Mouse (Mus musculus) right cerebral cortex, postnatal 10 days (tissue): ENCODE results near the gene Nfe2l3.

ENCODE experiments used
- DNase-seq, 2 experiments: peaks; one replicate each; pipeline ENCODE4 v3.0.0; 2021; ENCODE audit warnings: low spot score in 2 of 2

Nfe2l3 gene

GRCm38 (mm10) chr6:51442191-51442835 lies 9.8 kb downstream of the Nfe2l3 start:
- no peak for DNase-seq

GRCm38 (mm10) chr6:51452927-51453503 lies 20.5 kb downstream of the Nfe2l3 start:
- DNase-seq, result no peak

DNA sequence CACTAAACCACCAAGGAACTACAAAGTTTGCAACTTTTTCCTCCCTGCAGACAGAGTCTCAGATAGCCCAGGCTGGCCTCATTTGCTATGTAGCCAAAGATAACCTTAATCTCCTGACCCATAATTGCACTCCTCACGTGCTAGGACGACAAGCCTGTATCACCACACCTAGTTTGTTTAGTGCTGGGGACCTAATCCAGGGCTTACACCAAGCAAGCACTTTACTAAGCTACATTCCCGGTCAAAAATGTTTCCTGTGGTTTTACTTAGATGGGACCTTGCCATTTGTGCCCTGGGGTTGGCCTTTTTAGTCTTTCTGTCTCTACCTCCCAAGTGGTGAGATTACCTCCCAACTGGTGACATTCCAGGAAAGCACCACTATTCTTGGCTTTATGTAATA lies 22.5 kb downstream of the Nfe2l3 start:
- no peak for DNase-seq

DNA sequence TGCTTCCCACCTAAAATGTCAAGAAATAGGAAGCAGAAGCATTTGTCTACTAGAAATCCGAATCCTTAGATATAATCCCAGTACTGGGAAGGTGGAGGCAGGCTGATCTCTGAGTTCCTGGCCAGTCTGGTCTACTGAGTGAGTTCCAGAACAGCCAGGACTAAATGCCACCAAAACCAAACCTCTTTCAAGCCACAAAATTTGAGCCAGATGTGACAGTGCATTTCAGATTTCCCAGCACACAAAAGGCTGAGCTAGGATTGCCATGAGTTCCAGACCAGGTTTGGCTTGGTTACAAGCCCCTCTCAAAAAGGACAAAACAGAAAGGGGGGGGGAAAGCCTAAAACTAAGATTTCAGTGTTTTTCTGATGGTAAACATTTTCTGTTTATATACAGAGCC lies 23.7 kb downstream of the Nfe2l3 start:
- no peak for DNase-seq

DNA sequence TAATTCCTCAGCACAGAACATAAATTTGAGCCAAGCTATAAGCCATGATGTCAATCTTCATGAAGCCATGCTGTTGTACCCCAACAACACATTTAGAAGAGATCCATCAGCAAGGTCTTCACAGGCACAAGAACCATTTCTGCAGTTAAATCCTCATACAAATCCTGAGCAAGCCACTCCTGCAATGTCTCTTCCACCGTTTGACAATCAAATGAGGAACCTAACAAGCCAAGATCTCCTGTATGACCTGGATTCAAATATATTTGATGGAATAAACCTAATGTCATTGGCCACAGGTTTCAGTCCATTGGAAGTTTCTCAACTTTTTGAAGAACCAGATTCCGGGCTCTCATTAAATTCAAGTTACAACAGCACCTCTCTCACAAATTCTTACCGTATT lies 24.8 kb downstream of the Nfe2l3 start:
- no peak for DNase-seq

DNA sequence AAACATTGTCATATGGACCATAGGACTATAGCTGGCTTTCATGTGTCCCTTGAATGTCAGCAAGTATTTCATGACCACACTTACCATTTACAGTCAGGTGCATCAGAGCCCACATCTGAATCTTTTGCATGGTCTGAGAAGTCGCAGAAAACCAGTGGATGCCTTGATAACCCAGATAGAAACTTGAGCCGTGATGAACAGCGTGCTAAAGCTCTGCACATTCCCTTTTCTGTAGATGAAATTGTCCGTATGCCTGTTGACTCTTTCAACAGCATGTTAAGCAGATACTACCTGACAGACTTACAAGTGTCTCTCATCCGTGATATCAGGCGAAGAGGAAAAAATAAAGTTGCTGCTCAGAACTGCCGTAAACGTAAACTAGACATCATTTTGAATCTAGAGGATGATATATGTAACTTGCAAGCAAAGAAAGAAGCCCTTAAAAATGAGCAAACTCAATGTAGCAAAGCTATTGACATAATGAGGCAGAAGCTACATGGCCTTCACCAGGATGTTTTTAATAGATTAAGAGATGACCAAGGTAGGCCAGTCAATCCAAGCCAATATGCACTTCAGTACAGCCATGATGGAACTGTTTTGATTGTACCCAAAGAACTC lies 25.4 kb downstream of the Nfe2l3 start:
- no peak for DNase-seq

- DNase-seq, result no peak
Observed at GRCm38 (mm10) chr6:51458925-51459312, 26.4 kb downstream of the Nfe2l3 start.

DNA sequence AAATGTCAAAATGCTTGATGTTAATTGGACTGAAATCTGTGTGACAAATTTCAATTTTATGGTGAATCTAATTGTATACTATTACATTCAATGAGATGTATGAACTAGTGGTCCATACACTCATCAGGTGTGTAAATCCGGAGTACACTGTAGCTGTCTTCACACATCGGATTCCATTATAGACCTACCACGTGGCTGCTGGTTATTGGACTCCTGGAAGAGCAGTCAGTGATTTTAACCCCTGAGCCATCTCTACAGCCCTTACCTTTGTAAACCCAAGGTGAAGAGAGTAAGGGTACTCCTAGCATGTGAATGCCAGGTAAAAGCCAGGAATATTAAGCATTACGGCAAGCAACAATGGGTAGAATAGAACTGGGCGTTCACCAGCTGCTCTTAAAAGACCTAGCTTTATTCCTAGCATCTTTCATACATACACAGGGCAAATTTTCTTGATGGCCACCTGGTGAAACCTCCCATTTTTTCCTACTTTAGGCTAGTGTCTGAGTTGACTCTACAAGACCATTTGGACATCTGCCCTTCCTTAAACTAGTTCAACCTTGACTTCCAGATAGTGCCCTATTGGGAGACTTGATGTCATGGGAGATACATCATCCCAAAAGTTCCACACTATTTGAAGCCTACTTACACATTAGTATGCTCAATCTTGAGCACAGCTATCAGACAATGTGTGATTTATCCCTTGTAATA lies 27.0 kb downstream of the Nfe2l3 start:
- DNase-seq, result no peak

- DNase-seq, result no peak
Observed at GRCm38 (mm10) chr6:51460021-51460360, 27.5 kb downstream of the Nfe2l3 start.

DNA sequence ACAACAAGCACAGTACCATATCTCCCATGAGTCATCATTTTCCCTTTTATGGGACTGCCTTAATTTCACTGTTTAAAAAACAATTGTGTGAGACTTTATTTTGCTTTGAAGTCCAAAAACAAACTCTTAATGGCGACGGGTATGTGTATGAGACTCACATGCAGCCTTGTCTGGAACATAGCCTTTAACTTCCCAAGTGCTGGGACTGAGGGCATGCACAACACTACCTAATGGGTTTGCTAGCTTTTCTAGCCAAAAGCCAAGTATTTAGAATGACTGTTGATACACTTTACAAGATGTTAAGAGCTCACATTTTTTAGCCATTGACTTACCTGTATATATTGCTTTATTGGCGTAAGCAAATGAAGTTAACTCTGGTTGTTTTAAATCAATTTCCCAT lies 27.9 kb downstream of the Nfe2l3 start:
- no peak for DNase-seq

DNA sequence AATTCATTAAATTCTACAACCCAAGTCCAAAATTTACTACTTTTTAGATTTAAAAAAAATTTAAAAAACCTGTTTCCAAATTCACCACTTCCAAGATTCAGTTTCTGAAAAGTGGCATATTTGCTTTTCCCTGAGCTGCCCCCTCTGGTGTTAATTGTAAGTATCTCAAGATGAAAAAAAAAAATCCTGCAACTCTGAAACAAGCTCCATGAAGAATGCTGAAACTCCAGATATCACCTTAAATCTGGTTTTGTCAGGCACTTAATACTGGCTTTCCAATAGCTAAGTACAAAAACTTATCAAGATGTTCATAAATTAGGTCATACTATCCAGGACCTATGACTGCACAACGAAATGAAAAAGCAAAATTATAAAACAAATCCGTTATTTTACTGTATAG lies 35.2 kb downstream of the Nfe2l3 start:
- DNase-seq, result no peak

GRCm38 (mm10) chr6:51468891-51469561 lies 36.6 kb downstream of the Nfe2l3 start:
- peak; percentile 79 to 80 for DNase-seq

DNA sequence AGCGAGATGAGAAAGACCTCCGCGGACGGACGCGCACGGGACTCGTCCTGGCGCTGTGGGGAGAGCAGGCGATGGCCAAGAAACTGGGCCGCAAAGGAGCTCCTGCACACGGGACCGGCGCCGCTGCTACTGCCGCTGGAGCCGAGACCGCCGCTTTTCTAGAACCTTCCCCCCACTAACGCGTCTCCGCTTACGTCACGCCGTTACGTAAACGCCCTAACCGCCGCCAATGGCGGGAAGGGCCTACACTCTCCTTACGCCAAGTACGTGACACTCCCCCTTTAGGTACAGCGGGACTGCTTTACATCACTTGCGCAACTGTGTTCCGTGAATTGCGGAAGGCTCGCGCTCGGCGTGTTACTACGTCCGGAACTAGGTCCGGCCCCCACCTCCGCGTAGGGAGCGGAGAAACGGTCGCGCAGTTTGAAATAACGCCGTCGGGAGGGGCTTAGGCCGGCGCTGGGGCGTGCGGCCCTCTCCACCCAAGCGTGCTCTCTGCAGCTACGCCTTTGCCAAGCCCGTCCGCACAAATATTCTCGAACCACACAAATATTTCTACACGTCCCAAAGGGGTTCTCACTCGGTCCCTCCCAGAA lies 37.3 kb downstream of the Nfe2l3 start, which contains the start of gene Hnrnpa2b1:
Hnrnpa2b1 (minus strand) TSS at position 180 of the 596 bp plus-strand sequence.
- DNase-seq, result peak; percentile 98

DNA sequence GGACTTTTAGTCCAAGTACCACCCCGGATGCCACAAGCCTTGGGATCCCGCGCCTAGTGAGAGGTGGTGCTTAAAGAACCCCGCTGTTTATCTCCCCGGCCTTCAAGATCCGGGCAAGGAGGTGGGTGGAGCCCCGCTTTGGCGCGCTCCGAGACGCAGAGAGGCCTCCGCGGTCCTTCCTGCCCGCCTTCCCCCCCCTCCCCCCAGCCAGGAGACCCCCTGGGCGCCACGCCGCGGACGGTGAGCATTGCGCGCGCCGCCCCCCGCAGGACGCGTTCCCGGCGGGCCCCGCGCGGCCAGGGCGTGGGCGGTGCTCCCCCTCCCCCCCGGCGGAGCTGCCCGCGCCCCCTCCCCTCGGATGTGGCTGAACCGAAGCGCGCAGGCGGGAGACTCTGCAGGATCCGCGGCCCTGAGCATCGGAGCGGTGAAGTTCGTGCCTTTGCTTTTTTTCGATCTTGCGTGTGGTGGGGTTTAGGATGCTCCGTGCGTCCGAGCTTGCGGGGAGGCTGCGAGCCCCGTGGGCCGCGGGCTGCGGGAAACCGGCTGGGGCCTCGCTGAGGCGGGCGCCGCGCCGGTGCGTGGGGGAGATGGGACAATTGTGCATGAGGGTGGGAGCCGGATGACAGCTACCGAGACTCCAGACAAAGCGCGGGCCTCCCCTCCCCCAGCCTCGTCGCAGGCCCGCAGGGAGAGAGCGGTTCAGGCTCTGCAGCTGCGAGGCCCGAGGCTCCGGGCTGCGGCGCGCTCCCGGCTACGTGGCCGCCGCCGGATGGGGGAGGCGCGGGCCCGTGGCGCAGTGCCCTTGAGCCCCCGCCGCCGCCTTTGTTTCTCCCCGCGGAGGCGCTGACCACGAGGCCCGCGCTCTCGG lies 38.1 kb downstream of the Nfe2l3 start, which contains the start of gene Cbx3:
Cbx3 (plus strand) TSS at position 50 of the 868 bp plus-strand sequence.
- peak; percentile 92 to 93 for DNase-seq

- no peak for DNase-seq
Observed at GRCm38 (mm10) chr6:51471179-51471505, 38.7 kb downstream of the Nfe2l3 start.

- DNase-seq, result no peak
Observed at GRCm38 (mm10) chr6:51471782-51472181, 39.3 kb downstream of the Nfe2l3 start.

GRCm38 (mm10) chr6:51472213-51472612 lies 39.7 kb downstream of the Nfe2l3 start:
- no peak for DNase-seq

DNA sequence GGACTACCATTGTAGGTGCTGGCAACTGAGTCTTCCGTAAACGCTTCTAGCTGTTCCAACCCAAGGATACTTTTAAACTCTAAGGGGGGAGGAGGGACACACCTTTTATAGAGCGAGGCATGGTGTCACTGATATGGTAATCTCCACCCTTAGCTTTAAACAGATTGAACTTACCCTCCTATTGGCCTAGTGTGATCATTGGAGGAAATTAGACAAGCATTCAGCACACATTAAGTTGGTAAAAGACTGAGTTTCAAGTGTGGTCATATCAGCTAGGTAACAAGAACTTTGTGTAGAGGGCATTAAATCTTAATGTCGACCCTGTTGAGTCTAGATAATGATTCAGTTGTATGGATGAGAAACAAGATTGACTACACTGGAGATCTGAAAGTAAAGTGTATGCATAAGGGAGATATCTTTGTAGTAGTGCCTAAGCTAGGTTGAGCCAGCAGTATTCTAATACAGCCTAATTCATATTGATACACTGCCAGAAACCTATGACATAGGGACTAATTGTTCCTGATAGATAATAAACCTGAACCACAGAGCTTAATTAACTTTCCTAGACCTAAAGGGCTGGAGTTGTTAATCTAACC lies 46.8 kb downstream of the Nfe2l3 start:
- DNase-seq, result no peak

GRCm38 (mm10) chr6:51481548-51481947 lies 49.1 kb downstream of the Nfe2l3 start:
- no peak for DNase-seq

DNA sequence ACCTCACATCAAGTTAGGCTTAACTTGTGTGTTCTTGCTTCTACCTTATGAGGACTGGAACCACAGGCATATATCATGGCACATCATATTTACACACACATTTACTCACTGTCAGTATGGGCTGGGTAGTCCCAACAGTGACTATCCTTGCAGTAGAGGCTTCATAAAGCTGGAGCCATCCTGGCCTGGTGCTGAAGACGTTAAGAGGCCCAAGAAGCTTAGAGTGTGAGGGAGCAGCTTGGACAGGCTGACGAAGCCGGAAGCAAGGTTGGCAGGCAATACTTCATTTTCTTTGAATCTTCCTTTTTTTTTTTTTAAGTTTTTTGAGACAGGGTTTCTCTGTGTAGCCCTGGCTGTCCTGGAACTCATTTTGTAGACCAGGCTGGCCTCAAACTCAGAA lies 51.4 kb downstream of the Nfe2l3 start:
- no peak for DNase-seq
